Comparison of ENCODE assay signal across 7 mouse cellular contexts in genomic region chr2:152399122-152399542, GRCm38 (mm10). TPM values are rescaled to one million over a fixed set of nuclear protein-coding genes. Genes with fewer than 3 reads are reported as not detected.
DNase-seq lines count a peak whose midpoint lies in the region; ATAC-seq and TF ChIP-seq lines count a peak whose summit lies in the region.

No protein-coding gene starts in this region.

- no peak for TF ChIP-seq CTCF in intestine, postnatal 0 days (IDR thresholded peaks at IDR 0.05; ENCODE audit: low read depth)

- peak overlapping the region; percentile 94 for H3K9ac ChIP-seq in lung, embryonic 15.5 days
- H3K9ac ChIP-seq in embryonic facial prominence, embryonic 15.5 days = no peak overlapping the region
- H3K9ac ChIP-seq in intestine, postnatal 0 days (ENCODE audit: low read depth, low read length) = peak overlapping the region; percentile 18
- peak overlapping the region; percentile 97 for H3K9ac ChIP-seq in neural tube, embryonic 15.5 days (replicated peaks)

- WGBS in lung, embryonic 15.5 days = under 1% methylated on average over 13 of the region's 13 CpGs
- under 1% methylated on average over 13 of the region's 13 CpGs for WGBS in embryonic facial prominence, embryonic 15.5 days
- 3% methylated on average over 13 of the region's 13 CpGs for WGBS in intestine, postnatal 0 days
- under 1% methylated on average over 13 of the region's 13 CpGs for WGBS in neural tube, embryonic 15.5 days

- DNase-seq in lung, postnatal 14 days = no peak
- no peak for DNase-seq in frontal cortex, postnatal 36 days (ENCODE audit: low spot score in 2 of 2)
- no peak for DNase-seq in T-cell, adult 2 months (ENCODE audit: low spot score)

- 0 out of 2 replicates have a peak, but pooled peaks have one; percentile 1 for ATAC-seq in lung, embryonic 15.5 days (ENCODE audit: borderline replicate concordance, extremely low read depth, low FRiP score, low TSS enrichment)
- ATAC-seq in embryonic facial prominence, embryonic 15.5 days (ENCODE audit: insufficient number of reproducible peaks, low FRiP score, low TSS enrichment, low read depth) = no peak
- ATAC-seq in intestine, postnatal 0 days = no peak
- ATAC-seq in neural tube, embryonic 15.5 days (ENCODE audit: low FRiP score) = 0 out of 2 replicates have a peak, but pooled peaks have one; percentile 1

- peak overlapping the region; percentile 100 for H3K27ac ChIP-seq in lung, embryonic 15.5 days
- peak overlapping the region; percentile 99 for H3K27ac ChIP-seq in embryonic facial prominence, embryonic 15.5 days (replicated peaks)
- peak overlapping the region; percentile 47; the same call in 1 of the 2 replicates for H3K27ac ChIP-seq in intestine, postnatal 0 days (ENCODE audit: low read depth, low read length)
- peak overlapping the region; percentile 99 for H3K27ac ChIP-seq in neural tube, embryonic 15.5 days (replicated peaks)

- H3K36me3 ChIP-seq in lung, embryonic 15.5 days = no peaks in the 10 kb centered on the region
- H3K36me3 ChIP-seq in embryonic facial prominence, embryonic 15.5 days = 0 out of 2 replicates have a peak, but pooled peaks cover under 1% of the 10 kb centered on the region
- H3K36me3 ChIP-seq in intestine, postnatal 0 days (ENCODE audit: control insufficient read depth, insufficient read depth) = no peaks in the 10 kb centered on the region
- H3K36me3 ChIP-seq in neural tube, embryonic 15.5 days = no peaks in the 10 kb centered on the region

- peaks cover 37% of the 10 kb centered on the region for H3K4me1 ChIP-seq in lung, embryonic 15.5 days
- H3K4me1 ChIP-seq in embryonic facial prominence, embryonic 15.5 days = peaks cover 32% of the 10 kb centered on the region
- H3K4me1 ChIP-seq in intestine, postnatal 0 days (replicated peaks; ENCODE audit: control insufficient read depth, insufficient read depth, low read length) = no peaks in the 10 kb centered on the region
- H3K4me1 ChIP-seq in neural tube, embryonic 15.5 days = peaks cover 32% of the 10 kb centered on the region

- no peaks in the 10 kb centered on the region for H3K27me3 ChIP-seq in lung, embryonic 15.5 days
- no peaks in the 10 kb centered on the region for H3K27me3 ChIP-seq in embryonic facial prominence, embryonic 15.5 days
- H3K27me3 ChIP-seq in intestine, postnatal 0 days (replicated peaks; ENCODE audit: control insufficient read depth, insufficient read depth, low read length) = no peaks in the 10 kb centered on the region
- H3K27me3 ChIP-seq in neural tube, embryonic 15.5 days (replicated peaks) = no peaks in the 10 kb centered on the region

- no peaks in the 10 kb centered on the region for H3K9me3 ChIP-seq in lung, embryonic 15.5 days
- no peaks in the 10 kb centered on the region for H3K9me3 ChIP-seq in embryonic facial prominence, embryonic 15.5 days (replicated peaks)
- no peaks in the 10 kb centered on the region for H3K9me3 ChIP-seq in intestine, postnatal 0 days (ENCODE audit: control insufficient read depth)
- H3K9me3 ChIP-seq in neural tube, embryonic 15.5 days (replicated peaks) = no peaks in the 10 kb centered on the region

- H3K4me3 ChIP-seq in lung, embryonic 15.5 days = peak overlapping the region; percentile 76
- H3K4me3 ChIP-seq in embryonic facial prominence, embryonic 15.5 days (replicated peaks) = peak overlapping the region; percentile 87
- H3K4me3 ChIP-seq in intestine, postnatal 0 days (ENCODE audit: low read depth, low read length) = peak overlapping the region; percentile 74
- peak overlapping the region; percentile 88 for H3K4me3 ChIP-seq in neural tube, embryonic 15.5 days (replicated peaks)

- peak overlapping the region; percentile 93 for H3K4me2 ChIP-seq in lung, embryonic 15.5 days
- H3K4me2 ChIP-seq in embryonic facial prominence, embryonic 15.5 days (replicated peaks) = peak overlapping the region; percentile 93
- H3K4me2 ChIP-seq in intestine, postnatal 0 days (replicated peaks; ENCODE audit: low read depth) = peak overlapping the region; percentile 85
- H3K4me2 ChIP-seq in neural tube, embryonic 15.5 days = peak overlapping the region; percentile 82

RNA-seq across cellular contexts. Expression of gene Sox12, which starts 1.3 kb away (rescaled TPM):
- polyA plus RNA-seq in lung, embryonic 15.5 days (2015; fragmentation: Nextera tagmentation; extraction: Ambion mirVana) = 10.5 and 11.3 TPM in 2 replicates
- 7.7 and 7.9 TPM in 2 replicates for polyA plus RNA-seq in embryonic facial prominence, embryonic 15.5 days (2015; fragmentation: Nextera tagmentation; extraction: Ambion mirVana)
- 2.8 and 3.1 TPM in 2 replicates for polyA plus RNA-seq in intestine, postnatal 0 days (2015; fragmentation: Nextera tagmentation; extraction: Ambion mirVana)
- 10.1 and 12.1 TPM in 2 replicates for polyA plus RNA-seq in neural tube, embryonic 15.5 days (2015; fragmentation: Nextera tagmentation; extraction: Ambion mirVana)

RNA-seq across cellular contexts. Expression of gene Zcchc3, which starts 15.7 kb away (rescaled TPM):
- polyA plus RNA-seq in lung, embryonic 15.5 days (2015; fragmentation: Nextera tagmentation; extraction: Ambion mirVana) = 37.7 and 40.5 TPM in 2 replicates
- 37.5 and 40.1 TPM in 2 replicates for polyA plus RNA-seq in embryonic facial prominence, embryonic 15.5 days (2015; fragmentation: Nextera tagmentation; extraction: Ambion mirVana)
- polyA plus RNA-seq in intestine, postnatal 0 days (2015; fragmentation: Nextera tagmentation; extraction: Ambion mirVana) = 15.7 and 18.1 TPM in 2 replicates
- 17.5 and 18.7 TPM in 2 replicates for polyA plus RNA-seq in neural tube, embryonic 15.5 days (2015; fragmentation: Nextera tagmentation; extraction: Ambion mirVana)

RNA-seq across cellular contexts. Expression of gene 6820408C15Rik, which starts 16.3 kb away (rescaled TPM):
- polyA plus RNA-seq in lung, embryonic 15.5 days (2015; fragmentation: Nextera tagmentation; extraction: Ambion mirVana) = 3.0 and 3.1 TPM in 2 replicates
- polyA plus RNA-seq in embryonic facial prominence, embryonic 15.5 days (2015; fragmentation: Nextera tagmentation; extraction: Ambion mirVana) = 9.4 and 15.2 TPM in 2 replicates
- 0.34 and 0.37 TPM in 2 replicates for polyA plus RNA-seq in intestine, postnatal 0 days (2015; fragmentation: Nextera tagmentation; extraction: Ambion mirVana)
- 1.2 and 1.5 TPM in 2 replicates for polyA plus RNA-seq in neural tube, embryonic 15.5 days (2015; fragmentation: Nextera tagmentation; extraction: Ambion mirVana)

RNA-seq across cellular contexts. Expression of gene Nrsn2, which starts 22.7 kb away (rescaled TPM):
- 0.14 and 0.36 TPM in 2 replicates for polyA plus RNA-seq in lung, embryonic 15.5 days (2015; fragmentation: Nextera tagmentation; extraction: Ambion mirVana)
- polyA plus RNA-seq in embryonic facial prominence, embryonic 15.5 days (2015; fragmentation: Nextera tagmentation; extraction: Ambion mirVana) = 1.0 and 1.3 TPM in 2 replicates
- 4.1 and 4.7 TPM in 2 replicates for polyA plus RNA-seq in intestine, postnatal 0 days (2015; fragmentation: Nextera tagmentation; extraction: Ambion mirVana)
- polyA plus RNA-seq in neural tube, embryonic 15.5 days (2015; fragmentation: Nextera tagmentation; extraction: Ambion mirVana) = 50.9 and 60.3 TPM in 2 replicates

RNA-seq across cellular contexts. Expression of gene Trib3, which starts 55.3 kb away (rescaled TPM):
- polyA plus RNA-seq in lung, embryonic 15.5 days (2015; fragmentation: Nextera tagmentation; extraction: Ambion mirVana) = 4.1 and 5.0 TPM in 2 replicates
- polyA plus RNA-seq in embryonic facial prominence, embryonic 15.5 days (2015; fragmentation: Nextera tagmentation; extraction: Ambion mirVana) = 3.9 and 6.5 TPM in 2 replicates
- polyA plus RNA-seq in intestine, postnatal 0 days (2015; fragmentation: Nextera tagmentation; extraction: Ambion mirVana) = 2.5 and 2.9 TPM in 2 replicates
- 1.8 and 1.9 TPM in 2 replicates for polyA plus RNA-seq in neural tube, embryonic 15.5 days (2015; fragmentation: Nextera tagmentation; extraction: Ambion mirVana)

Comparison
In these comparisons a context has a peak if more than half of its experiments do, and no peak if none do; other contexts are left out.
1. ATAC-seq: peak in lung, embryonic 15.5 days (single experiment) and neural tube, embryonic 15.5 days (single experiment); none in embryonic facial prominence, embryonic 15.5 days (single experiment) and intestine, postnatal 0 days (single experiment).
2. H3K27ac ChIP-seq: peak in every context shown above with its lines; median percentile 100 in lung, embryonic 15.5 days; 99 in embryonic facial prominence, embryonic 15.5 days; 99 in neural tube, embryonic 15.5 days; 47 in intestine, postnatal 0 days.
3. Peak in every context shown above with its lines, with median percentiles within 50 percentile points of each other: H3K4me2 ChIP-seq and H3K4me3 ChIP-seq.